Mouse (Mus musculus) kidney, embryonic 16.5 days (tissue): ENCODE measurements around the gene Pde10a. TPM values are rescaled to one million over a fixed set of nuclear protein-coding genes. Genes with fewer than 3 reads are reported as not detected.

Experiments used
- ATAC-seq: fragments of 200-750 bp; cut with Nextera tagmentation; 2 replicates; pipeline ENCODE4 v1.8.0; 2017; ENCODE audit warnings: moderate TSS enrichment; ENCODE audit not compliant: low FRiP score, low TSS enrichment
- H3K27ac ChIP-seq: fragments of 300-500 bp; sonication (generic); 2 replicates; pipeline ENCODE4 v1.5.1; 2014; ENCODE audit warnings: low read length
- H3K27me3 ChIP-seq: fragments of 300-500 bp; sonication (generic); 2 replicates; pipeline ENCODE4 v1.6.1; 2014; ENCODE audit warnings: low read length, control low read depth, mixed read lengths; ENCODE audit not compliant: insufficient read depth
- H3K36me3 ChIP-seq: fragments of 300-500 bp; sonication (generic); 2 replicates; pipeline ENCODE4 v1.6.1; 2014; ENCODE audit warnings: low read length, control low read depth, mixed read lengths; ENCODE audit not compliant: insufficient read depth
- H3K4me1 ChIP-seq: fragments of 300-500 bp; sonication (generic); 2 replicates; pipeline ENCODE4 v1.6.1; 2014; ENCODE audit warnings: low read length, control low read depth, mixed read lengths; ENCODE audit not compliant: insufficient read depth
- H3K4me2 ChIP-seq: fragments of 300-500 bp; sonication (generic); replicated peaks from 2 replicates; pipeline ENCODE4 v1.6.1; 2014; ENCODE audit warnings: low read depth, low read length
- H3K4me3 ChIP-seq: fragments of 300-500 bp; sonication (generic); 2 replicates; pipeline ENCODE4 v1.5.1; 2014; ENCODE audit warnings: mild to moderate bottlenecking, low read length
- H3K9ac ChIP-seq: fragments of 300-500 bp; sonication (generic); replicated peaks from 2 replicates; pipeline ENCODE4 v1.6.1; 2014; ENCODE audit warnings: low read length
- H3K9me3 ChIP-seq: fragments of 300-500 bp; sonication (generic); 2 replicates; pipeline ENCODE4 v1.6.1; 2016; ENCODE audit warnings: low read length, control low read depth
- WGBS: fragments of 180-500 bp; shearing (Covaris S2); extraction: QIAGEN DNeasy Blood & Tissue Kit; methylation state at CpG from one replicate; pipeline ENCODE4 v1.1.7; 2014; 5-methylcytosine and 5-hydroxymethylcytosine counted together
- polyA plus RNA-seq: library from polyadenylated mRNA; unstranded; fragments of >200 nt; fragmentation: Nextera tagmentation; extraction: Ambion mirVana; gene quantifications from 2 replicates; pipeline ENCODE4 v1.2.1, GENCODE M21; 2015

Gene Pde10a
- polyA plus RNA-seq = 1.3 and 1.8 TPM in 2 replicates

GRCm38 (mm10) chr17:8525225-8525721, at the start of gene Pde10a:
Gene Pde10a (plus strand): TSS chr17:8525372.
- peak; percentile 36; the same call in 1 of the 2 replicates for ATAC-seq
- H3K9me3 ChIP-seq = no peaks in the 10 kb centered on the region
- H3K9ac ChIP-seq = peak within 1 kb of the TSS; percentile 63
- no peak within 1 kb of the TSS for H3K27ac ChIP-seq
- peak within 1 kb of the TSS; percentile 55 for H3K4me3 ChIP-seq
- WGBS = 1% methylated on average over 22 of the region's 22 CpGs
- H3K27me3 ChIP-seq = peaks cover 34% of the 10 kb centered on the region
- H3K36me3 ChIP-seq = no peaks in the 10 kb centered on the region
- peaks cover 21% of the 10 kb centered on the region for H3K4me1 ChIP-seq
- peak within 1 kb of the TSS; percentile 99 for H3K4me2 ChIP-seq

- no peak overlapping the region for H3K4me2 ChIP-seq
- ATAC-seq = no peak
- H3K27me3 ChIP-seq = no peaks in the 10 kb centered on the region
- no peaks in the 10 kb centered on the region for H3K36me3 ChIP-seq
- no peak overlapping the region for H3K4me3 ChIP-seq
- H3K9me3 ChIP-seq = peaks cover 4% of the 10 kb centered on the region; the same call in 1 of the 2 replicates
- WGBS = 75% methylated on average over 3 of the region's 3 CpGs
- H3K9ac ChIP-seq = no peak overlapping the region
- H3K27ac ChIP-seq = no peak overlapping the region
- H3K4me1 ChIP-seq = 0 out of 2 replicates have a peak, but pooled peaks cover 8% of the 10 kb centered on the region
These were observed 46.6 kb upstream of the Pde10a start for GRCm38 (mm10) chr17:8478554-8478953.

DNA sequence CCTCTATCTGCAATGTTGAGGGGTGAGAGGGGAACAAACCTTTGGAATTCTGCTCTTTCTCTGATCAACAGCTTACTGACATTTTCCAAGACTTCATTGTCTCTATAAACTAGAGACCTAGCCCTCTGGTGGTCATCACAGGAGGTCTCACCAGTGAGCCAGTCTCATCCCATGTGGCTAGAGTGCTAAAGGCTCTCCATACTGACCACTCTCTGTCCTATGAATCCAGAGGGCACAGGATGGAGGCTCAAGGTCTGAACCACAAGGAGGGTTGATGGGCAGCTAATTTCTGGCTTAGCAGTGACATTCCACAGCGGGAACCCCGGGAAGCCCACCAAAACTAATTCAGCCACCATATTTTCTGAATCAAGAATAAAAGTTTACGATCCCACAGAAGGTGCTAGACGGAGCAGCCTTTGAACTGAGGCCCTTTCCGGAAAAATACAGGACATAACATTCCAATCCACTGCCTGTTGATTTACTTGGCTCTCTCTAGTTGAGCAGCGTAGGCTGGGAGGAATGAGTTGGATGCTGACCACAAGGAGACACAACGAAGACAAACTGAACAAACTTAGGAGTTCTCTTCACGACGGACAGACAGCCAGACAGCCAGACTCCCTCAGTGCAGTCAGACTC, 45.6 kb upstream of the Pde10a start:
- 0 out of 2 replicates have a peak, but pooled peaks cover 8% of the 10 kb centered on the region for H3K4me1 ChIP-seq
- peak; percentile 67; the same call in 1 of the 2 replicates for ATAC-seq
- H3K36me3 ChIP-seq = no peaks in the 10 kb centered on the region
- no peak overlapping the region for H3K9ac ChIP-seq
- peaks cover 4% of the 10 kb centered on the region; the same call in 1 of the 2 replicates for H3K9me3 ChIP-seq
- H3K4me3 ChIP-seq = no peak overlapping the region
- 28% methylated on average over 9 of the region's 9 CpGs for WGBS
- no peak overlapping the region for H3K4me2 ChIP-seq
- H3K27ac ChIP-seq = no peak overlapping the region
- H3K27me3 ChIP-seq = no peaks in the 10 kb centered on the region

DNA sequence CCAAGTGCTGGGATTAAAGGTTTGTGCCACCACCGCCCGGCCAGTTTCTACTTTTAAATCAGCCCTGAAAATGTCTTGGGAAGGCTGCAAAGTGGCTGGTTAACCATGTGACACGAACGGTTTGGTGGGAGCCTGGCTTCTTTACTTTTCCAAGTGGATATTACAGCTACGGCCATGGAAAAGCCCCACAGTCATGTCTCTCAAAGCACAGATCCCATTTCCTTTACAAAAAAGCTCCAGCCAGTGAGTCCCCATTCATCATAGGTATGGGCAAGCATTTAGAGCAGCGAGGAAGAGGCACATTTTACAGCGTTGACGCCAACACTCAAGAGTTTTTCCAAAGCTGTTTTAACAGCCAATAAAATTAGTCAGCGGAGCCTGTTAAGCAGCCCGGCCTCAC, 43.4 kb upstream of the Pde10a start:
- no peak for ATAC-seq
- WGBS = 50% methylated on average over 10 of the region's 10 CpGs
- Histone ChIP-seq H3K9me3 (peaks cover 4% of the 10 kb centered on the region; the same call in 1 of the 2 replicates), H3K36me3 (no peaks in the 10 kb centered on the region), H3K27ac (no peak overlapping the region), H3K4me3 (no peak overlapping the region), H3K4me2 (no peak overlapping the region), H3K9ac (no peak overlapping the region), H3K27me3 (no peaks in the 10 kb centered on the region), H3K4me1 (0 out of 2 replicates have a peak, but pooled peaks cover 8% of the 10 kb centered on the region)

DNA sequence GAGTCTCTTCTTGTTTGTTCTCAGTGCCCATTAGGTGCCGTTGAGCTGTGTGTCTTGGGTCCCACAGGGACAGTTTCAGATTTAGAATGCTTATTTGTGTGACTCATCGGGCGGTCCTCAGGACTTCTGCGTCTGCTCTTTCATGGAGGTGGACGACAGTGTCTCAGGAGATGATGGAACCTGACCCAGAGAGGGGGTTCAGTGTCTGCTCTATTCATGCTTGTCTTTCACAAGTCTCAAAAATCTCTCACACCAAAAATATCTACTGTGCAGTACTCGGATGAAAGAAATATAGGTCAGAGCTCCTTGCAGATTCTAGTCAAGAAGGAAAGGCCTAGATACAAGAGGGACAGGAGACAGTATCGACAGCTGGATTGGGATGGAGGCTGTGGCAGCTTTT, 42.3 kb upstream of the Pde10a start:
- H3K27ac ChIP-seq = no peak overlapping the region
- 0 out of 2 replicates have a peak, but pooled peaks cover 8% of the 10 kb centered on the region for H3K4me1 ChIP-seq
- WGBS = 73% methylated on average over 7 of the region's 7 CpGs
- no peak for ATAC-seq
- no peak overlapping the region for H3K4me2 ChIP-seq
- no peaks in the 10 kb centered on the region for H3K27me3 ChIP-seq
- no peaks in the 10 kb centered on the region for H3K36me3 ChIP-seq
- no peak overlapping the region for H3K9ac ChIP-seq
- H3K4me3 ChIP-seq = no peak overlapping the region
- H3K9me3 ChIP-seq = peaks cover 4% of the 10 kb centered on the region; the same call in 1 of the 2 replicates

DNA sequence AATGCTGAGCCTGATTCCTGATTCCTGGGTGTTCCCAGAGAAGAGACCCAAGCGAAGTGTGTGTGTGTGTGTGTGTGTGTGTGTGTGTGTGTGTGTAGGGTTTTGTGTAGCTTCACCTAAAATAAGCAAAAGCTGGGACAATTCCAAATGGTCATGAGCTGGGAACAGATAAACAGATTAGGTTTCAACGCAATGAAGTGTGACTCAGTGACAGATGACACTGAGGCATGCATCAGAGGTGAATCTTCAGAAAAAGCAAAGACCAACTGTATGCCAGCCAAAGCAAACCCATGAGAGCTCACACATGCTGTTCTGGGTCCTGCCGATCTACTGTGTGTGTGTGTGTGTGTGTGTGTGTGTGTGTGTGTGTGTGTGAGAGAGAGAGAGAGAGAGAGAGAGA, 40.9 kb upstream of the Pde10a start:
- H3K9ac ChIP-seq = no peak overlapping the region
- H3K27ac ChIP-seq = no peak overlapping the region
- no peak overlapping the region for H3K4me3 ChIP-seq
- WGBS = 40% methylated on average over 3 of the region's 3 CpGs
- 0 out of 2 replicates have a peak, but pooled peaks cover 8% of the 10 kb centered on the region for H3K4me1 ChIP-seq
- H3K9me3 ChIP-seq = no peaks in the 10 kb centered on the region
- no peaks in the 10 kb centered on the region for H3K36me3 ChIP-seq
- no peak overlapping the region for H3K4me2 ChIP-seq
- no peak for ATAC-seq
- no peaks in the 10 kb centered on the region for H3K27me3 ChIP-seq

GRCm38 (mm10) chr17:8485146-8485545, 40.0 kb upstream of the Pde10a start:
- Histone ChIP-seq H3K4me2 (no peak overlapping the region), H3K4me1 (0 out of 2 replicates have a peak, but pooled peaks cover 2% of the 10 kb centered on the region), H3K36me3 (no peaks in the 10 kb centered on the region), H3K9me3 (no peaks in the 10 kb centered on the region), H3K27ac (no peak overlapping the region), H3K9ac (no peak overlapping the region), H3K27me3 (no peaks in the 10 kb centered on the region), H3K4me3 (no peak overlapping the region)
- no peak for ATAC-seq

GRCm38 (mm10) chr17:8487824-8488223, 37.3 kb upstream of the Pde10a start:
- Histone ChIP-seq H3K4me3 (no peak overlapping the region), H3K4me1 (no peaks in the 10 kb centered on the region), H3K27ac (no peak overlapping the region), H3K9ac (no peak overlapping the region), H3K27me3 (no peaks in the 10 kb centered on the region), H3K9me3 (no peaks in the 10 kb centered on the region), H3K36me3 (no peaks in the 10 kb centered on the region), H3K4me2 (peak overlapping the region; percentile 28; the same call in 1 of the 2 replicates)
- peak; percentile 51; the same call in 1 of the 2 replicates for ATAC-seq
- 34% methylated on average over 12 of the region's 12 CpGs for WGBS

DNA sequence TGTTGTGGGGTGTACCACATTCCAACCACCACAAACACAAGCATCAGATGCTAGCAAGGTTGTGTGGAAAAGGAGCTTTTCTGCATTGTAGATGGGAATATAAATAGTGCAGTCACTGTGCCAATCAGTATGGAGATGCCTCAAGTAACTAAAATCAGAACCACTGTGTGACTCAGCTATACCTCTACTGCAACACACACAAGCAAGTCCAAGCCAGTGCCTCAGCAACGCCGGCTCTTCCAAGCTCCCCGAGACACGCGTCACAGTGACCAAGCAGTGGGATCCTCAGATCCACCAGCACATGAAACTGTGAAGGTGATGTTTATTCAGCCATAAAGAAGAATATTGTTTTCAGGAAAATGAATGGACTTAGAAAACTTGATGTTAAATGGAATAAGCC, 34.2 kb upstream of the Pde10a start:
- H3K9ac ChIP-seq = no peak overlapping the region
- WGBS = 82% methylated on average over 5 of the region's 5 CpGs
- no peak overlapping the region for H3K27ac ChIP-seq
- no peak overlapping the region for H3K4me2 ChIP-seq
- H3K9me3 ChIP-seq = no peaks in the 10 kb centered on the region
- H3K27me3 ChIP-seq = no peaks in the 10 kb centered on the region
- no peaks in the 10 kb centered on the region for H3K4me1 ChIP-seq
- no peak overlapping the region for H3K4me3 ChIP-seq
- no peak for ATAC-seq
- H3K36me3 ChIP-seq = no peaks in the 10 kb centered on the region

GRCm38 (mm10) chr17:8493461-8493860, 31.7 kb upstream of the Pde10a start:
- Histone ChIP-seq H3K4me2 (no peak overlapping the region), H3K9ac (no peak overlapping the region), H3K27ac (no peak overlapping the region), H3K4me1 (no peaks in the 10 kb centered on the region), H3K4me3 (no peak overlapping the region), H3K9me3 (no peaks in the 10 kb centered on the region), H3K27me3 (no peaks in the 10 kb centered on the region), H3K36me3 (no peaks in the 10 kb centered on the region)
- ATAC-seq = no peak
- 86% methylated on average over 4 of the region's 4 CpGs for WGBS
